Mouse (Mus musculus): Measurements from ENCODE around the gene Khdc1c. TPM values are rescaled to one million over a fixed set of nuclear protein-coding genes. Genes with fewer than 3 reads are reported as not detected.
A peak's percentile ranks its signal among the peaks of the same experiment; 100 is the strongest.

The Khdc1c gene
- polyA plus RNA-seq, 1 experiment from 2014 or later = not detected

GRCm38 (mm10) chr1:21412197-21412555 lies 44.0 kb downstream of the Khdc1c start:
- Histone ChIP-seq H3K36me3 (ENCODE audit: control insufficient read depth, insufficient read depth, low read length) (no peaks in the 10 kb centered on the region), H3K27me3 (replicated peaks; ENCODE audit: control insufficient read depth, insufficient read depth, low read length) (no peaks in the 10 kb centered on the region), H3K9ac (ENCODE audit: low read depth, low read length) (no peak overlapping the region), H3K4me2 (ENCODE audit: low read length) (no peak overlapping the region), H3K4me3 (ENCODE audit: low read length) (no peak overlapping the region), H3K9me3 (ENCODE audit: control insufficient read depth, low read length) (no peaks in the 10 kb centered on the region), H3K4me1 (ENCODE audit: control insufficient read depth, insufficient read depth, low read depth, low read length) (peaks cover 3% of the 10 kb centered on the region), H3K27ac (ENCODE audit: low read depth, low read length) (peak overlapping the region; percentile 48; the same call in 1 of the 2 replicates)
- ATAC-seq = peak; percentile 2; the same call in 1 of the 2 replicates
- 88% methylated on average over 2 of the region's 2 CpGs for WGBS

DNA sequence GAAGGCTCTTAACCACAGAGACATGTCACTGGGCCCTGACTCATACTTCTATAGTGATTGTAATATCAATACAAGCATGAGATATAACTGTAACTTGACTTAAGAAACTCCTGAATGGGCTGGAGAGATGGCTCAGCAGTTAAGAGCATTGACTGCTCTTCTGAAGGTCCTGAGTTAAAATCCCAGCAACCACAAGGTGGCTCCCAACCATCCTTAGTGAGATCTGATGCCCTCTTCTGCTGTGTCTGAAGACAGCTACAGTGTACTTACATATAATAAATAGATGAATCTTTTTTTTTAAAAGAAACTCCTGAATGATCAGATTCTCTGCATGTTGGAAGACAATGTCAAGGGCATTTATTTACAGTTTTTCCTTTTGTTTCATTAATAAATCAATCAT lies 51.2 kb downstream of the Khdc1c start:
- no peaks in the 10 kb centered on the region for H3K36me3 ChIP-seq (ENCODE audit: control insufficient read depth, insufficient read depth, low read length)
- ATAC-seq = no peak; the same call in 1 of the 2 replicates
- H3K4me2 ChIP-seq (ENCODE audit: low read length) = no peak overlapping the region
- H3K27ac ChIP-seq (ENCODE audit: low read depth, low read length) = no peak overlapping the region
- H3K4me1 ChIP-seq (ENCODE audit: control insufficient read depth, insufficient read depth, low read depth, low read length) = no peaks in the 10 kb centered on the region
- no peak overlapping the region for H3K9ac ChIP-seq (ENCODE audit: low read depth, low read length)
- H3K9me3 ChIP-seq (ENCODE audit: control insufficient read depth, low read length) = no peaks in the 10 kb centered on the region
- no peaks in the 10 kb centered on the region for H3K27me3 ChIP-seq (replicated peaks; ENCODE audit: control insufficient read depth, insufficient read depth, low read length)
- no peak overlapping the region for H3K4me3 ChIP-seq (ENCODE audit: low read length)

Other genes with a start within 250 kb of the Khdc1c start
- gene Tmem14a, start 149.8 kb upstream of the Khdc1c start, polyA plus RNA-seq (2015; fragmentation: Nextera tagmentation; extraction: Ambion mirVana) = 20.4 and 26.1 TPM in 2 replicates
- gene Gsta3, start 127.7 kb upstream of the Khdc1c start, polyA plus RNA-seq (2015; fragmentation: Nextera tagmentation; extraction: Ambion mirVana) = 0.61 and 0.63 TPM in 2 replicates
- not detected in 2 replicates for gene Khdc1a, start 18.7 kb upstream of the Khdc1c start, polyA plus RNA-seq (2015; fragmentation: Nextera tagmentation; extraction: Ambion mirVana)
- not detected in 2 replicates for gene Khdc1b, start 15.2 kb downstream of the Khdc1c start, polyA plus RNA-seq (2015; fragmentation: Nextera tagmentation; extraction: Ambion mirVana)

All from hindbrain, embryonic 16.5 days (tissue).